Mouse (Mus musculus): ENCODE results near the gene 9130019O22Rik. TPM values are rescaled to one million over a fixed set of nuclear protein-coding genes. Genes with fewer than 3 reads are reported as not detected.
"Not testable (repeated sequence)": the region's sequence is repeated elsewhere in the genome, so short reads cannot be mapped to it uniquely, and the experiment has no call there.

Gene 9130019O22Rik
- polyA plus RNA-seq, 1 experiment from 2014 or later, result 2.4 TPM

- H3K36me3 ChIP-seq (ENCODE audit: inconsistent target), result peaks cover 3% of the 10 kb centered on the region; the same call in 1 of the 2 replicates
- H3K27ac ChIP-seq, result peak within 1 kb of the TSS; percentile 25; the same call in 1 of the 2 replicates
- 0% methylated on average over 45 of the region's 45 CpGs for WGBS (ENCODE audit: missing documents)
- H3K4me3 ChIP-seq (ENCODE audit: inconsistent target), result peak within 1 kb of the TSS; percentile 56
- H3K79me2 ChIP-seq (ENCODE audit: inconsistent target), result no peaks in the 10 kb centered on the region
Observed at GRCm38 (mm10) chr7:127393157-127393943, 6.4 kb upstream of the 9130019O22Rik start, which contains the start of gene E430018J23Rik. E430018J23Rik (minus strand) TSS chr7:127393629.

GRCm38 (mm10) chr7:127392251-127392824 lies 5.4 kb upstream of the 9130019O22Rik start:
- 67% methylated on average over 8 of the region's 8 CpGs for WGBS (ENCODE audit: missing documents)
- H3K79me2 ChIP-seq (ENCODE audit: inconsistent target), result no peaks in the 10 kb centered on the region
- H3K4me3 ChIP-seq (ENCODE audit: inconsistent target), result peak overlapping the region; percentile 56
- no peak overlapping the region for H3K27ac ChIP-seq
- H3K36me3 ChIP-seq (ENCODE audit: inconsistent target), result peaks cover 3% of the 10 kb centered on the region; the same call in 1 of the 2 replicates

- H3K4me3 ChIP-seq (ENCODE audit: inconsistent target), result no peak overlapping the region
- WGBS (ENCODE audit: missing documents), result 93% methylated on average over 16 of the region's 16 CpGs
- peaks cover under 1% of the 10 kb centered on the region; the same call in 1 of the 2 replicates for H3K79me2 ChIP-seq (ENCODE audit: inconsistent target)
- peaks cover 3% of the 10 kb centered on the region; the same call in 1 of the 2 replicates for H3K36me3 ChIP-seq (ENCODE audit: inconsistent target)
- H3K27ac ChIP-seq, result no peak overlapping the region
Observed at GRCm38 (mm10) chr7:127391538-127391937, 4.6 kb upstream of the 9130019O22Rik start.

- Histone ChIP-seq H3K4me3 (ENCODE audit: inconsistent target) (no peak overlapping the region), H3K79me2 (ENCODE audit: inconsistent target) (peaks cover 11% of the 10 kb centered on the region; the same call in 1 of the 2 replicates), H3K27ac (no peak overlapping the region), H3K36me3 (ENCODE audit: inconsistent target) (peaks cover 3% of the 10 kb centered on the region; the same call in 1 of the 2 replicates)
- WGBS (ENCODE audit: missing documents), result 92% methylated on average over 7 of the region's 7 CpGs
Observed at GRCm38 (mm10) chr7:127390306-127390705, 3.3 kb upstream of the 9130019O22Rik start.

- H3K27ac ChIP-seq; H3K36me3 ChIP-seq (ENCODE audit: inconsistent target); H3K4me3 ChIP-seq (ENCODE audit: inconsistent target): not testable (repeated sequence)
- peaks cover 11% of the 10 kb centered on the region; the same call in 1 of the 2 replicates for H3K79me2 ChIP-seq (ENCODE audit: inconsistent target)
Observed at GRCm38 (mm10) chr7:127388201-127388600, 1.2 kb upstream of the 9130019O22Rik start.

GRCm38 (mm10) chr7:127385560-127385959 lies 1.4 kb downstream of the 9130019O22Rik start:
- not testable (repeated sequence) for H3K36me3 ChIP-seq (ENCODE audit: inconsistent target); H3K4me3 ChIP-seq (ENCODE audit: inconsistent target); H3K27ac ChIP-seq

GRCm38 (mm10) chr7:127378310-127378921 lies 8.6 kb downstream of the 9130019O22Rik start:
- Histone ChIP-seq H3K36me3 (ENCODE audit: inconsistent target) (no peaks in the 10 kb centered on the region), H3K79me2 (ENCODE audit: inconsistent target) (peaks cover 12% of the 10 kb centered on the region; the same call in 1 of the 2 replicates), H3K27ac (no peak overlapping the region), H3K4me3 (ENCODE audit: inconsistent target) (no peak overlapping the region)
- WGBS (ENCODE audit: missing documents), result 56% methylated on average over 6 of the region's 6 CpGs

More at GRCm38 (mm10) chr7:127385560-127385959, 1.4 kb downstream of the 9130019O22Rik start:
- H3K79me2 ChIP-seq (ENCODE audit: inconsistent target), result peaks cover 11% of the 10 kb centered on the region; the same call in 1 of the 2 replicates
- 90% methylated on average over 2 of the region's 4 CpGs for WGBS (ENCODE audit: missing documents)

- Histone ChIP-seq H3K4me3 (ENCODE audit: inconsistent target) (peak within 1 kb of the TSS; percentile 91), H3K27ac (peak within 1 kb of the TSS; percentile 61), H3K79me2 (ENCODE audit: inconsistent target) (peaks cover 12% of the 10 kb centered on the region; the same call in 1 of the 2 replicates)
- 1% methylated on average over 41 of the region's 49 CpGs for WGBS (ENCODE audit: missing documents)
- not testable (repeated sequence) for H3K36me3 ChIP-seq (ENCODE audit: inconsistent target)
Observed at GRCm38 (mm10) chr7:127375271-127376245, 11.4 kb downstream of the 9130019O22Rik start, which contains the start of gene Zfp747. Zfp747 (minus strand) TSS chr7:127376050.

GRCm38 (mm10) chr7:127371870-127372269 lies 15.1 kb downstream of the 9130019O22Rik start:
- 93% methylated on average over 3 of the region's 3 CpGs for WGBS (ENCODE audit: missing documents)
- H3K36me3 ChIP-seq (ENCODE audit: inconsistent target); H3K27ac ChIP-seq; H3K4me3 ChIP-seq (ENCODE audit: inconsistent target): not testable (repeated sequence)
- H3K79me2 ChIP-seq (ENCODE audit: inconsistent target), result peaks cover 12% of the 10 kb centered on the region; the same call in 1 of the 2 replicates

GRCm38 (mm10) chr7:127371213-127371612 lies 15.8 kb downstream of the 9130019O22Rik start:
- H3K4me3 ChIP-seq (ENCODE audit: inconsistent target), result no peak overlapping the region
- no peaks in the 10 kb centered on the region for H3K36me3 ChIP-seq (ENCODE audit: inconsistent target)
- H3K79me2 ChIP-seq (ENCODE audit: inconsistent target), result peaks cover 12% of the 10 kb centered on the region; the same call in 1 of the 2 replicates
- WGBS (ENCODE audit: missing documents), result 89% methylated on average over 2 of the region's 2 CpGs
- no peak overlapping the region for H3K27ac ChIP-seq

- no peak overlapping the region for H3K27ac ChIP-seq
- H3K79me2 ChIP-seq (ENCODE audit: inconsistent target), result no peaks in the 10 kb centered on the region
- 94% methylated on average over 3 of the region's 3 CpGs for WGBS (ENCODE audit: missing documents)
- H3K4me3 ChIP-seq (ENCODE audit: inconsistent target), result no peak overlapping the region
- H3K36me3 ChIP-seq (ENCODE audit: inconsistent target), result no peaks in the 10 kb centered on the region
Observed at GRCm38 (mm10) chr7:127366249-127366648, 20.7 kb downstream of the 9130019O22Rik start.

GRCm38 (mm10) chr7:127364166-127364565 lies 22.8 kb downstream of the 9130019O22Rik start:
- H3K36me3 ChIP-seq (ENCODE audit: inconsistent target), result no peaks in the 10 kb centered on the region
- no peak overlapping the region for H3K4me3 ChIP-seq (ENCODE audit: inconsistent target)
- H3K27ac ChIP-seq, result no peak overlapping the region
- WGBS (ENCODE audit: missing documents), result 88% methylated on average over 3 of the region's 4 CpGs
- no peaks in the 10 kb centered on the region for H3K79me2 ChIP-seq (ENCODE audit: inconsistent target)

- H3K27ac ChIP-seq, result no peak overlapping the region
- no peaks in the 10 kb centered on the region for H3K36me3 ChIP-seq (ENCODE audit: inconsistent target)
- WGBS (ENCODE audit: missing documents), result 35% methylated on average over 22 of the region's 24 CpGs
- H3K79me2 ChIP-seq (ENCODE audit: inconsistent target), result no peaks in the 10 kb centered on the region
- no peak overlapping the region for H3K4me3 ChIP-seq (ENCODE audit: inconsistent target)
Observed at GRCm38 (mm10) chr7:127363475-127363921, 23.5 kb downstream of the 9130019O22Rik start.
